Mouse (Mus musculus) midbrain, postnatal 0 days (tissue): ENCODE measurements around the gene Gm28845. TPM values are rescaled to one million over a fixed set of nuclear protein-coding genes. Genes with fewer than 3 reads are reported as not detected.

Experiments
- ATAC-seq: fragments of 200-750 bp; cut with Nextera tagmentation; 2 replicates; pipeline ENCODE4 v1.8.0; 2017; ENCODE audit warnings: moderate number of reproducible peaks, mild to moderate bottlenecking, moderate TSS enrichment, moderate library complexity; ENCODE audit not compliant: low FRiP score
- DNase-seq: peaks from one replicate; pipeline ENCODE4 v3.0.0-alpha.2; 2015; ENCODE audit warnings: low spot score
- H3K27ac ChIP-seq: fragments of 300-500 bp; sonication (generic); 2 replicates; pipeline ENCODE4 v1.5.1; 2014; ENCODE audit warnings: low read depth, mild to moderate bottlenecking, low read length, mixed read lengths
- H3K27me3 ChIP-seq: fragments of 300-500 bp; sonication (generic); 2 replicates; pipeline ENCODE4 v1.6.1; 2014; ENCODE audit warnings: low read length, control low read depth, mixed read lengths; ENCODE audit not compliant: insufficient read depth
- H3K36me3 ChIP-seq: fragments of 300-500 bp; sonication (generic); 2 replicates; pipeline ENCODE4 v1.6.1; 2014; ENCODE audit warnings: low read length, control low read depth, mixed read lengths; ENCODE audit not compliant: insufficient read depth
- H3K4me1 ChIP-seq: fragments of 300-500 bp; sonication (generic); 2 replicates; pipeline ENCODE4 v1.6.1; 2014; ENCODE audit warnings: mild to moderate bottlenecking, control low read depth, antibody characterized with exemption, low read length, mixed read lengths; ENCODE audit not compliant: insufficient read depth
- H3K4me2 ChIP-seq: fragments of 300-500 bp; sonication (generic); 2 replicates; pipeline ENCODE4 v1.6.1; 2014; ENCODE audit warnings: low read depth, mild to moderate bottlenecking, low read length, mixed read lengths; ENCODE audit not compliant: poor library complexity, severe bottlenecking
- H3K4me3 ChIP-seq: fragments of 300-500 bp; sonication (generic); 2 replicates; pipeline ENCODE4 v1.5.1; 2014; ENCODE audit warnings: low read depth, mild to moderate bottlenecking, low read length, moderate library complexity
- H3K9ac ChIP-seq: fragments of 300-500 bp; sonication (generic); replicated peaks from 2 replicates; pipeline ENCODE4 v1.6.1; 2014; ENCODE audit warnings: mild to moderate bottlenecking, low read length, moderate library complexity, mixed read lengths; ENCODE audit not compliant: poor library complexity, severe bottlenecking
- H3K9me3 ChIP-seq: fragments of 300-500 bp; sonication (generic); 2 replicates; pipeline ENCODE4 v1.6.1; 2016; ENCODE audit warnings: low read length, control low read depth
- CTCF ChIP-seq: IDR thresholded peaks from 2 replicates; pipeline ENCODE4 v1.5.1; 2016; ENCODE audit warnings: antibody characterized with exemption, mild to moderate bottlenecking
- WGBS: fragments of 180-500 bp; shearing (Covaris S2); extraction: QIAGEN DNeasy Blood & Tissue Kit; methylation state at CpG from one replicate; pipeline ENCODE4 v1.1.7; 2014; 5-methylcytosine and 5-hydroxymethylcytosine counted together
- polyA plus RNA-seq: library from polyadenylated mRNA; unstranded; fragments of >200 nt; fragmentation: Nextera tagmentation; extraction: Ambion mirVana; gene quantifications from 2 replicates; pipeline ENCODE4 v1.2.1, GENCODE M21; 2015
- total RNA-seq: library from RNA; depleted of rRNA; stranded (reverse); fragments of >200 nt; gene quantifications from 2 replicates; pipeline ENCODE4 v1.2.3, GENCODE M21; 2014; rRNA removed

Gm28845 gene
- total RNA-seq, result 0.47 and 1.3 TPM in 2 replicates
- polyA plus RNA-seq, result 1.2 and 1.6 TPM in 2 replicates

DNA sequence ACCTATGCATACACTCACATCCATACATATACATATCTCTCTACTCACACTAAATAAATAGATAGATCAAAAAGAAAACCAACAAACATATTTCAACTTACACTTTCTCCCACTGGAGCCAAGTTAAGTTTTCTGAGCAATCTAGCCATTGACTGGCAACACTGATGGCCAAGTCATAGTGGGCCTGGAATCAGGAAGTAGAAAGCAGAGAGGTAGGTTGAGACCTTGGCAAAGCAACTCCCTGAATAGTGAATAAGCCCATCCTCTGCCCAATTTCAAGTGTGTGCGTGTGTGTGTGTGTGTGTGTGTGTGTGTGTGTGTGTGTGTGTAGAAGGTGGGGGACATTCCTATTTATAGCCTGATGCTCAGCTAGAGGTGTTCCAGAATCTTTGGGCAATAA lies at the start of gene Gm28845:
Gm28845 (minus strand) TSS at position 121 of the 400 bp plus-strand sequence.
- Histone ChIP-seq H3K36me3 (no peaks in the 10 kb centered on the region), H3K27ac (no peak within 1 kb of the TSS), H3K4me2 (no peak within 1 kb of the TSS), H3K9ac (no peak within 1 kb of the TSS), H3K4me1 (no peaks in the 10 kb centered on the region), H3K4me3 (no peak within 1 kb of the TSS), H3K27me3 (no peaks in the 10 kb centered on the region), H3K9me3 (no peaks in the 10 kb centered on the region)
- WGBS, result 82% methylated on average over 1 of the region's 1 CpGs
- no peak for TF ChIP-seq CTCF
- DNase-seq, result no peak
- ATAC-seq, result no peak

GRCm38 (mm10) chr1:65167496-65167895 lies 48.1 kb upstream of the Gm28845 start:
- no peak overlapping the region for H3K4me2 ChIP-seq
- TF ChIP-seq CTCF, result no peak
- H3K4me1 ChIP-seq, result no peaks in the 10 kb centered on the region
- ATAC-seq, result no peak
- DNase-seq, result no peak
- no peaks in the 10 kb centered on the region for H3K9me3 ChIP-seq
- H3K9ac ChIP-seq, result no peak overlapping the region
- H3K27me3 ChIP-seq, result no peaks in the 10 kb centered on the region
- 90% methylated on average over 1 of the region's 1 CpGs for WGBS
- H3K36me3 ChIP-seq, result peaks cover 58% of the 10 kb centered on the region
- H3K4me3 ChIP-seq, result no peak overlapping the region
- H3K27ac ChIP-seq, result no peak overlapping the region

GRCm38 (mm10) chr1:65162210-65162609 lies 42.9 kb upstream of the Gm28845 start:
- Histone ChIP-seq H3K9me3 (no peaks in the 10 kb centered on the region), H3K27ac (no peak overlapping the region), H3K36me3 (peaks cover 67% of the 10 kb centered on the region), H3K4me3 (no peak overlapping the region), H3K27me3 (no peaks in the 10 kb centered on the region), H3K4me2 (no peak overlapping the region), H3K4me1 (no peaks in the 10 kb centered on the region), H3K9ac (no peak overlapping the region)
- no peak for DNase-seq
- ATAC-seq, result no peak
- TF ChIP-seq CTCF, result peak; percentile 54
- 94% methylated on average over 1 of the region's 1 CpGs for WGBS

- Histone ChIP-seq H3K27ac (no peak overlapping the region), H3K4me3 (no peak overlapping the region), H3K4me2 (no peak overlapping the region), H3K9ac (no peak overlapping the region), H3K9me3 (no peaks in the 10 kb centered on the region), H3K27me3 (no peaks in the 10 kb centered on the region), H3K36me3 (peaks cover 24% of the 10 kb centered on the region), H3K4me1 (no peaks in the 10 kb centered on the region)
- 93% methylated on average over 5 of the region's 5 CpGs for WGBS
- ATAC-seq (no peak), DNase-seq (no peak)
- no peak for TF ChIP-seq CTCF
These were observed 36.8 kb upstream of the Gm28845 start for GRCm38 (mm10) chr1:65156111-65156510.

DNA sequence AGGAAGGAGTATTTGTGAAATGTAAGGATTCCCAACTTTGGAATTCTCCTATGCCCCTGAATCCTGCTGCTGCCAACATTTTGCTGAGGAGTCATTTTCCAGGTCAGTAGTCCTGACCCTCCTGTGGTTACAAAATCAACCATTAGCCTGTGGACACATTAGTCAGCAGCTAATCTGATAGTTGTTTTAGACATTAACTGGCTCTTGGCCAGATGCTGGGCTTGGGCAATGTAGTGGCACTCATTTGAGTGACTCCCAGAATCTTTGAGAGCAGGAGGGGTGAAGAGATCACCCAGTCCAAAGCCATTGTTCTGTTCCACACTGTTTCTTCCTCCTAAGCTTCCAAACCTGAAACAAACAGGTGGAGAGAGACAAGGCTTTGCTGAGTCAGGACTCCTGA lies 35.5 kb upstream of the Gm28845 start:
- H3K36me3 ChIP-seq, result peaks cover 13% of the 10 kb centered on the region
- H3K4me3 ChIP-seq, result no peak overlapping the region
- no peak overlapping the region for H3K4me2 ChIP-seq
- H3K27ac ChIP-seq, result no peak overlapping the region
- no peak overlapping the region for H3K9ac ChIP-seq
- no peaks in the 10 kb centered on the region for H3K9me3 ChIP-seq
- no peaks in the 10 kb centered on the region for H3K4me1 ChIP-seq
- no peaks in the 10 kb centered on the region for H3K27me3 ChIP-seq
- no peak for DNase-seq
- TF ChIP-seq CTCF, result no peak
- no peak for ATAC-seq

DNA sequence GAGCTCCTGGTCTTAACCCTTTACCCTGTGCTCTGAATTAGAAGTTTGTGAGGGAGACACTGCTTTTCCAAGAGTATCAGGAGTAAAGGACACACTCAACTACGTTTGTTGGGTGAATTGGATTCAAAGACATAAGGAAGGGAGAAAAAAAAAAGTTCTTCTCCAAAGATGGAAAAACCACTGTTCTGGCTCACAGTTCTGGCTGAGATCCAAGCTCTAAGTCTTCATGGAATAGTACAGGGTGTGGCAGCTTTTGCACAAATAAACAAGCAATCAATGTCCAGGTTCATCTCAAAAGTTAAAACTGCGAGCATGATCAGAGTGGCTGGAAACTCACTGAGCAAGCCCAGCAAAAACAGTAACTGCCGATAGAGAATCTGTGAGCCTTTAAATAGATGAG lies 28.6 kb upstream of the Gm28845 start:
- no peak overlapping the region for H3K9ac ChIP-seq
- H3K36me3 ChIP-seq, result no peaks in the 10 kb centered on the region
- H3K4me2 ChIP-seq, result no peak overlapping the region
- ATAC-seq (no peak), DNase-seq (no peak)
- TF ChIP-seq CTCF, result no peak
- H3K27ac ChIP-seq, result no peak overlapping the region
- H3K4me3 ChIP-seq, result no peak overlapping the region
- WGBS, result 78% methylated on average over 3 of the region's 3 CpGs
- H3K9me3 ChIP-seq, result no peaks in the 10 kb centered on the region
- H3K27me3 ChIP-seq, result no peaks in the 10 kb centered on the region
- H3K4me1 ChIP-seq, result no peaks in the 10 kb centered on the region
